Mouse (Mus musculus) neutrophil, adult 5-6 weeks (primary cell): ENCODE measurements around the gene Awat1. TPM values are rescaled to one million over a fixed set of nuclear protein-coding genes. Genes with fewer than 3 reads are reported as not detected.

ENCODE experiments used
- ATAC-seq: fragments of 151-379, 151-347 bp; 2 replicates; pipeline ENCODE4 v1.8.0; 2017; ENCODE audit warnings: mild to moderate bottlenecking, moderate TSS enrichment; ENCODE audit not compliant: insufficient number of reproducible peaks, poor library complexity, low FRiP score, severe bottlenecking; ENCODE audit errors: extremely low read depth
- total RNA-seq: library from RNA; stranded (forward); fragments of 200-1000 nt; gene quantifications from 2 replicates; pipeline ENCODE4 v1.2.3, GENCODE M21; 2017

Gene Awat1
- not detected in 2 replicates for total RNA-seq

DNA sequence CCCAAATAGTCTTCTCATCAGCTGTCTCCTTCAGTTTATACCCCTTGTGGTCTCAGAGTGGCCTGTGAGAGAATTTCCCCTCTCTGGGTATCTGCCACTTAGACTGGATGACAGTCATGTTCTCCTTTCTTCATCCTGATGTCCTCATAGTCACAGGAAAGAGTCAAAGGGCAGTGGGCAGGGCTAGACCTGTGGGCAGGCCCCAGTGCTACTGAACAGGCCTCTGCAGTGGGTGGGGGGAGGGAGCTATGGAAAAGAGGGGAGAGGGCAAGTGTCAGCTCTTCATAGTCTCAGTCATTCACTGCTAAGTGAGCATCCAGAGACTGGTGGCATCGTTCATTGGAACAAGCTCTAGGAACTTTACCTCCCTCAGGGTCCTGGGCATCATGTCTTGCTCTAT lies at the start of gene Awat1:
Gene Awat1 (plus strand): TSS at position 301 of the 400 bp plus-strand sequence.
- ATAC-seq: no peak

DNA sequence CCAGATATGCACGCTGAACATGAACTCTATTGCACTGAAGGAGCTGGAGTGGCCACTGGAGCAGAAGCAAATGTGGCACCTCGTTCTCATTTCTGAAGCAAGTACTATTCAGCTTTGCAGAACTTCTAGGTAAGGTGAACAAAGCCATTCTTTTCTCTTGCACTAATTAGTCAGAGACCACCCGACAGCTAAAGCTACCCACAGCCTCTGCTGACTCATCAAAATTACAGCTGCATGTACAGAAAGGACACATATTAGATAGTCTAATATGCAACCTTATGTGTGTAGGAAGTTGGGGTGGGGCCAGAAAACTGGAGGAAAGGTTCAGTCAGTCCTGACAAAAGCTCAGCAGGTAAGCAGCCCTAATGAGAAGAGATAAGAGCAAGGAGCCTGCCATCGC lies 47.6 kb upstream of the Awat1 start, which contains the start of gene Dgat2l6:
Gene Dgat2l6 (plus strand): TSS at position 368 of the 400 bp plus-strand sequence.
- ATAC-seq: no peak

DNA sequence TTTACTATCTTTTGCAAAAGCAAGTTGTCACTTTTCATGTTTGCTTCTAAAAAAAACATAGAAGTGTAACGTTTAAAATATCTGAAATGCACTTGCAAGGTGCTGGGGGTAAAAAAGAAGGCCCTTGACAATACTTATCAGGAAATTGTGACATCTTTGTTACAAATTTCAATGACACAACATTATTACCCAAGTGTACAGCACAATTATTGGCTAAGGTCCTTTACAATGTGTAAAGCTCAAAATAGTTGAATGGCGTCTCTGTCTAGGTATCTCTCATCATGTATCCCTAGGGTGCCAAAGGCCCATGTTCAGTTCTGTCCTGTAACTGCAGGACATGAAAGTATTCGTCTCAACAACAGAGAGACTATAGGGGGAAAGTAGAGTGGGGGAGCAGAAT lies 16.0 kb upstream of the Awat1 start:
- no peak for ATAC-seq

DNA sequence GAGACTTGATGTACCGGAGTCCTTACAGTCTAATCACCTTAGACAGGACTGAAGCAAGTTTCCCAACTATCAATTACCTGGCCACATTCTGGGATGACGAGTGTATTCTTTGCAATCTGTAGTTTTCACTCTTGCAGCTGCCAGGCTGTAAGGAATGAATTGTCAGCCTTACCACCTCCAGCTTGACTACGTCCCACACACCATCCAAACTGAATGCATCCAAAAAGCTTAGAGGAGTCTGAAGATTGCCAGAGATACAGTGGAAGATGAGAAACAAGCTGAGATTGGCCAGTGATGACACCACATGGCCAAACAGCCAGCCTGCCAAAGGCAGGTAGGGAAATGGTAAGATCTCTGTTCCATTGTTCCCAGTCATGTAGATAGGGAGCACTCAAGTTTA lies 6.4 kb upstream of the Awat1 start:
- ATAC-seq: no peak

GRCm38 (mm10) chrX:100594791-100595190 lies 22.7 kb downstream of the Awat1 start, which contains the start of gene P2ry4:
TSS of gene P2ry4 (minus strand) at chrX:100594869.
- no peak for ATAC-seq

DNA sequence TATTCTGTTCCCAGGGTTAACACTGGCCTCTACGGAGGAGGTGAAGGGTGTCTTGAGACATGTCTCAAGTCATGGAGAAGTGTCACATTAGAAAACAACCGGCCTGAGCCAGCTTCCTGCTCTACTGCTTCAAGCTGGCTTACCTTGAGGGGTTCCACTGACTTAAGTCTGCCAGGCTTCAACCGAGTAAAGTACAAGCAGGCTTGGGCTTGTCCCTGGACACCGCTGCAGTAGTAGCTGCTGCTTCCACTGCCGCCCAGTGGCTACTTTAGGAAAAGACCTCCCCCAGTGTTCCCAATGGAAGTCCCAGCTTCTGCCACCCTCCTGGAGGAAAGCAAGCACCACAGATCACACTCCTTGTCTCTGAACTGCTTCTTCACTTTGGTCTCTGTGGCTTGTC lies 25.4 kb downstream of the Awat1 start:
- ATAC-seq: no peak

- no peak for ATAC-seq
Measured at GRCm38 (mm10) chrX:100599755-100600154, 27.7 kb downstream of the Awat1 start.

DNA sequence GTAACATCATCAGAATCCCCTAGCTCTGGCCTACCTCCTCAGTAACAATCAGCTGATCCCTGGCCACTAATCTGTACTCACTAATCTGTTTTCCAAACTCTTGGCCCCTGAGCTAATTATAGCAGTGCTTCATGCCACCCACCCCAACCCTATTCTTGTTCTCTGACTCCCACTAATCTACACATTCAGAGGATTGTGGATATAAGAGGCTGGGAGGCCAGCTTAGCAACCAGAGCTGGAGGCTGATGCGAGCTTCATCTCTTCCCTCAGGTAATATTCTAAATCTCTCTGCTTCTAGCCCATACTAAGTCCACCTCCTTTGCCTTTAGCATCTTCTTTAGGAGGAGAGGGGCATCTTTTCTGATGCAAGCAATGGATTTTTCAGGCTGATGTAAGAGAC lies 33.3 kb downstream of the Awat1 start, which contains the start of gene Arr3:
Gene Arr3 (plus strand): TSS at position 184 of the 400 bp plus-strand sequence.
- ATAC-seq: no peak

DNA sequence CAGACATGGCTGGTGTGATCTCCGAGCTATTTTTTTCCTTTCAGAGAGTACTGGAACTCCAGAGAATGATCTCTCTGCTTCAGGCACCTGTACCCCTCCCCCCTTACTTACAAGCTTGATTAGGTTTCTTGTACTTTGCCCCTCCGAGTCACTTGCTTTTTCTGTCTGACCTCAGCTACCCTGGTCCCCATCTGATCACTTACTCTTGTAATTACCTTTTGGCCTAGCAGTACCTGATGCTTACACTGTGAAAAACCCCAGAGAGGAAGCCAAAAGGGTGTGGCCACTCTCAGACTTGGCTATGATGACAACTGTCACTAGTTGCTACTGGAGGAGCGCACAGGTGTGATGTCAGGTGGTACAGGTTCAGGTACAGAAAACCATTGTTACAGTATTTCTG lies 46.4 kb downstream of the Awat1 start:
- no peak for ATAC-seq

GRCm38 (mm10) chrX:100621366-100621765 lies 49.3 kb downstream of the Awat1 start:
- no peak for ATAC-seq

DNA sequence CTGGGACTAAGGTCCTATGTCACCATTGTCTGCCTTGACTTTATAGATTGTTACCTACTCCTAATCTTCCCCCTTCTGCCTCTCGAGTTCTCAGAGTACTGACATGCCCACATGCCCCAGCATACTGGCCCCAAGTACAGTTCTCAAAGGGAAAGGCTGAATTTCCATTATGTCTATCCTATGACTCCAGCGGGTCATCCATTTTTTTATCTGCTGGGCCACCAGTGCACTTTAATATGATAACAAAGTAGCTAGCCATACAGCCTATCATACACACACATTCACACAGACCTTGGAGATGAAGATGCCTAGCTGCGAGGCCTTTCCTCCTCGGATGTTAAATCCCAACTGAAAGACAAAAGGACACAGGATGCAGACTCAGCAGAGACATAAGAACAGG lies 52.2 kb downstream of the Awat1 start:
- no peak for ATAC-seq

GRCm38 (mm10) chrX:100625146-100625545 lies 53.1 kb downstream of the Awat1 start:
- ATAC-seq: no peak

DNA sequence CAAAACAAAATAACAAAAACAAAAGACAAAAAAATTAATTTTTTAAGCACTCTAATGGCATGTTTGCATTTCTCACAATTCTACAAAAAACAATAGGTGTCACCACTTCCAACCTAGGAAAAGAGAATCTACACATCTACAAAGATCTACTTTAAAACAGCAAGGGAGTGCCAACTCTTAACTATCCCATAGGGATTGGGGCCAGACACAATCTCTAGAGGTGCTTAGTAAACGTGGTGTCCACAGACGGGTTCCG lies 53.4 kb downstream of the Awat1 start, which contains the start of gene Kif4:
Gene Kif4 (plus strand): TSS at position 192 of the 256 bp plus-strand sequence.
- ATAC-seq: no peak

DNA sequence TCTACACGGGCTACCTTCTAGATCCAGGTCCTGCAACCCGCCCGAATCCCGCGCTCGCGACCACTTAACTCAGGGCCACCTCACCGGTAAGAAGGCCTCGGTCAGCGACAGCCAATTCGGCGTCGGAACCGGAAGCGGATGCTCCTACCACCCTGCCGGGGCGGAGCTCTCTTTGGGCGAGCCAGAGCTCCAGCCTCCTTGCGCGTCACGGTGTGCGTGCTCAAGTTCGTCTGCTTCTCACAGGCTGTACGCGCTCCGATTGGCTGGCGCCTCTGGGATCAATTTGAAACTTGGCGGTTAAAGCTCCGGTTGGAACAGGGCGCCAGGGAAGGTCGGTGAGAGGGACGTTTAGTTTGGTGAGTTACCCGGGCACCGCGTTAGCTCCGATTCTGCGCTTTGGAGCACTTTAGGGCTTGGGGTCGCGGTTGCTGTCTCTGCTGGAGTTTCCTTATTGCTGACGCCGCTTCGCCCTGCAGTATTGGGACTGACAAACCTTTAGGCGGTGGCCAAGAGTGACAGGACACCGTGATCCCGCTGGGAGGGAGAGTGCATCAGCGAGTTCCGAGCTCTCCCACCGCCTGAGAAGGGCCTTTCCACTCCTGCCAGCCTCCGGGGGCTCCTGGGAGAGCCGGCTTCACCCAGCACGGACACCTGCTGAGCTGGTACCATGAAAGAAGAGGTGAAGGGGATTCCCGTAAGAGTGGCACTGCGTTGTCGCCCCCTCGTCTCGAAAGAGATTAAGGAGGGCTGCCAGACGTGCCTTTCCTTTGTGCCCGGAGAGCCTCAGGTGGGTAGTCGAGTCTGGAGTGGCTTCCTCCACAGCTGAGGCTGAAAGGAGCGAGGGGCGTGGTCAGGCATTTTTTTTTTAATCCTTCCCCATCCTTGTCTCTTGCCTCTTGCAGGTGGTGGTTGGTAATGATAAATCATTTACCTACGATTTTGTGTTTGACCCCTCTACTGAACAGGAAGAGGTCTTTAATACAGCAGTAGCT lies 54.0 kb downstream of the Awat1 start, which contains the start of gene Pdzd11:
Gene Pdzd11 (minus strand): TSS at position 767 of the 992 bp plus-strand sequence.
- peak; percentile 100 for ATAC-seq

Other genes with a start within 250 kb of the Awat1 start
- not detected in 2 replicates for gene Otud6a, start 143.2 kb upstream of the Awat1 start, total RNA-seq
- gene Awat2, start 129.5 kb upstream of the Awat1 start, total RNA-seq: 0.35 and 1.6 TPM in 2 replicates
- 67.4 and 67.7 TPM in 2 replicates for gene Igbp1, start 78.0 kb upstream of the Awat1 start, total RNA-seq
- gene Dgat2l6, start 47.4 kb upstream of the Awat1 start, total RNA-seq: not detected in 2 replicates
- gene P2ry4, start 22.6 kb downstream of the Awat1 start, total RNA-seq: not detected in 2 replicates
- gene Arr3, start 33.2 kb downstream of the Awat1 start, total RNA-seq: not detected in 2 replicates
- gene Kif4, start 53.5 kb downstream of the Awat1 start, total RNA-seq: 1.1 and 2.1 TPM in 2 replicates
- gene Pdzd11, start 54.3 kb downstream of the Awat1 start, total RNA-seq: 10.8 and 12.9 TPM in 2 replicates
- gene Gdpd2, start 157.6 kb downstream of the Awat1 start, total RNA-seq: not detected in 2 replicates
- 4.7 and 5.8 TPM in 2 replicates for gene Dlg3, start 195.5 kb downstream of the Awat1 start, total RNA-seq